Mouse (Mus musculus): Measurements from ENCODE around the gene Icam5. TPM values are rescaled to one million over a fixed set of nuclear protein-coding genes. Genes with fewer than 3 reads are reported as not detected.

Gene Icam5
- total and polyA plus RNA-seq, 3 experiments, result 0.08 TPM; not detected in 2

GRCm38 (mm10) chr9:21022726-21023125 lies 9.1 kb upstream of the Icam5 start:
- whole genome bisulfite sequencing, result 73% methylated on average over 1 of the region's 1 CpGs
- intact Hi-C loops (cut with DNase I), result no loop called here

GRCm38 (mm10) chr9:21025258-21025810 lies 6.5 kb upstream of the Icam5 start:
- H3K9ac ChIP-seq (ENCODE audit: low read depth, low read length), result no peak overlapping the region
- no peak for TF ChIP-seq EP300 (IDR thresholded peaks at IDR 0.05; ENCODE audit: insufficient read depth, low read depth, low read length)
- no peak for TF ChIP-seq POLR2A (IDR thresholded peaks at IDR 0.05; ENCODE audit: insufficient read depth, low read depth, low read length)
- no peak for TF ChIP-seq CTCF (IDR thresholded peaks at IDR 0.05)
- intact Hi-C loops (cut with DNase I), result loop anchor here (5.0 kb wide), 1 partner anchor 123 kb away; no protein-coding TSS in a partner anchor
- H3K36me3 ChIP-seq (ENCODE audit: control insufficient read depth, insufficient read depth, low read length), result no peaks in the 10 kb centered on the region
- DNase-seq, result no peak
- H3K4me1 ChIP-seq (ENCODE audit: control insufficient read depth, insufficient read depth, low read length), result peaks cover 3% of the 10 kb centered on the region
- no peak overlapping the region for H3K27ac ChIP-seq
- no peak overlapping the region for H3K4me3 ChIP-seq
- WGBS, result 78% methylated on average over 19 of the region's 19 CpGs
- no peaks in the 10 kb centered on the region for H3K27me3 ChIP-seq (ENCODE audit: control insufficient read depth, insufficient read depth, low read length)
- H3K79me2 ChIP-seq (replicated peaks; ENCODE audit: control insufficient read depth, insufficient read depth, low read length), result no peaks in the 10 kb centered on the region

More at GRCm38 (mm10) chr9:21022726-21023125, 9.1 kb upstream of the Icam5 start:
- H3K4me3 ChIP-seq, result no peak overlapping the region
- H3K79me2 ChIP-seq (replicated peaks; ENCODE audit: control insufficient read depth, insufficient read depth, low read length), result no peaks in the 10 kb centered on the region
- no peaks in the 10 kb centered on the region for H3K36me3 ChIP-seq (ENCODE audit: control insufficient read depth, insufficient read depth, low read length)
- H3K27ac ChIP-seq, result no peak overlapping the region
- H3K9ac ChIP-seq (ENCODE audit: low read depth, low read length), result no peak overlapping the region
- H3K27me3 ChIP-seq (ENCODE audit: control insufficient read depth, insufficient read depth, low read length), result no peaks in the 10 kb centered on the region
- DNase-seq, result no peak
- TF ChIP-seq CTCF (IDR thresholded peaks at IDR 0.05) (peak; percentile 26; the same call in 1 of the 2 replicates), POLR2A (IDR thresholded peaks at IDR 0.05; ENCODE audit: insufficient read depth, low read depth, low read length) (no peak), EP300 (IDR thresholded peaks at IDR 0.05; ENCODE audit: insufficient read depth, low read depth, low read length) (no peak)
- no peaks in the 10 kb centered on the region; the same call in 1 of the 2 replicates for H3K4me1 ChIP-seq (ENCODE audit: control insufficient read depth, insufficient read depth, low read length)

DNA sequence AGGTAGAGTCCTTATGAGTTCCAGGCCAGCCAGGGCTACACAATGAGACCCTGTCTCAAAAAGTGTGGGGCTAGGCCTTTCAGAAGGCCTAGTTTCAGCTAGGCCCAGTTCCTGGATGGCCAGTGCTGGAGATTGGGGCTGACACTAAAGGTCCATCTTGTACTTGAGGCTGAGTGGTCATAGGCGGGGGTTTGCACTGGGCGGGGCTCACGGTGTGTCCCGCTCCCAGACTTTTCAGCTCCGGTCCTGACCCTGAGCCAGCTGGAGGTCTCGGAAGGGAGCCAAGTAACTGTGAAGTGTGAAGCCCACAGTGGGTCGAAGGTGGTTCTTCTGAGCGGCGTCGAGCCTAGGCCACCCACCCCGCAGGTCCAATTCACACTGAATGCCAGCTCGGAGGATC lies 5.0 kb upstream of the Icam5 start:
- TF ChIP-seq POLR2A (IDR thresholded peaks at IDR 0.05; ENCODE audit: insufficient read depth, low read depth, low read length), result no peak
- no peak for TF ChIP-seq EP300 (IDR thresholded peaks at IDR 0.05; ENCODE audit: insufficient read depth, low read depth, low read length)
- WGBS, result 85% methylated on average over 12 of the region's 12 CpGs
- Histone ChIP-seq H3K4me1 (ENCODE audit: control insufficient read depth, insufficient read depth, low read length) (peaks cover 3% of the 10 kb centered on the region), H3K4me3 (no peak overlapping the region), H3K9ac (ENCODE audit: low read depth, low read length) (no peak overlapping the region), H3K27me3 (ENCODE audit: control insufficient read depth, insufficient read depth, low read length) (no peaks in the 10 kb centered on the region), H3K79me2 (replicated peaks; ENCODE audit: control insufficient read depth, insufficient read depth, low read length) (no peaks in the 10 kb centered on the region), H3K36me3 (ENCODE audit: control insufficient read depth, insufficient read depth, low read length) (no peaks in the 10 kb centered on the region), H3K27ac (no peak overlapping the region)
- intact Hi-C loops (cut with DNase I), result loop anchor here (5.0 kb wide), 1 partner anchor 125 kb away; no protein-coding TSS in a partner anchor
- no peak for DNase-seq

- Histone ChIP-seq H3K79me2 (replicated peaks; ENCODE audit: control insufficient read depth, insufficient read depth, low read length) (no peaks in the 10 kb centered on the region), H3K27ac (no peak overlapping the region), H3K4me1 (ENCODE audit: control insufficient read depth, insufficient read depth, low read length) (peaks cover 3% of the 10 kb centered on the region), H3K4me3 (no peak overlapping the region), H3K36me3 (ENCODE audit: control insufficient read depth, insufficient read depth, low read length) (no peaks in the 10 kb centered on the region), H3K27me3 (ENCODE audit: control insufficient read depth, insufficient read depth, low read length) (no peaks in the 10 kb centered on the region), H3K9ac (ENCODE audit: low read depth, low read length) (no peak overlapping the region)
- intact Hi-C loops (cut with DNase I), result loop anchor here (2.0 to 5.0 kb wide), 2 partner anchors 13 to 126 kb away; partner anchors contain the start of gene Icam1
- TF ChIP-seq POLR2A (IDR thresholded peaks at IDR 0.05; ENCODE audit: insufficient read depth, low read depth, low read length), result no peak
- TF ChIP-seq EP300 (IDR thresholded peaks at IDR 0.05; ENCODE audit: insufficient read depth, low read depth, low read length), result no peak
- no peak for TF ChIP-seq CTCF (IDR thresholded peaks at IDR 0.05)
- no peak for DNase-seq
- 76% methylated on average over 8 of the region's 8 CpGs for WGBS
Observed at GRCm38 (mm10) chr9:21027774-21028290, 4.0 kb upstream of the Icam5 start.

DNA sequence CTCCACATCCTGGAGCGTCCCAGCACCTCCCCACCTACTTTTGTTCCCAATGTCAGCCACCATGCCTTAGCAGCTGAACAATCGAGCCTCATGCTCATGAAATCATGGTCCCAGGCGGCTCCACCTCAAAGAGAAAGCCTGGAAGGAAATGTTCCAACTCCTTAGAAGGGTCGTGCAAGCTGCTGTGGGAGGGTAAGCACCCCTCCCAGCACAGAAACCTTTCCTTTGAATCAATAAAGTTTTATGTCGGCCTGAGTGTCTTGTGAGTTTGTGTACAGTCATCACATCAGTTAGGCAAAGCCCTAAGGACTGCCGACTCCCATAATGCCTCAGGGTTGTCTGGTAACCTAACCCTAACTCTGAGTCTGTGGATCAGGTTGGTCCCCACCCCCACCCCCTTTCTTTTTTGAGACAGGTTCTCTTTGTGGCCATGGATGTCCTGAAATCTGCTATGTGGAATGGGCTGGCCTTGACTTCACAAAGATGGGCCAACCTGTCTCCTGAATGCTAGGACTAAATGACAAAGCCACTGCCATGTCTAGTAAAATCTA lies 3.2 kb upstream of the Icam5 start:
- no peaks in the 10 kb centered on the region for H3K79me2 ChIP-seq (replicated peaks; ENCODE audit: control insufficient read depth, insufficient read depth, low read length)
- peaks cover 1% of the 10 kb centered on the region; the same call in 1 of the 2 replicates for H3K27me3 ChIP-seq (ENCODE audit: control insufficient read depth, insufficient read depth, low read length)
- no peak overlapping the region for H3K4me3 ChIP-seq
- no peak for DNase-seq
- peaks cover 3% of the 10 kb centered on the region for H3K4me1 ChIP-seq (ENCODE audit: control insufficient read depth, insufficient read depth, low read length)
- intact Hi-C loops (cut with DNase I), result loop anchor here (1.0 to 5.0 kb wide), 3 partner anchors 14 to 126 kb away; partner anchors contain the start of genes Icam1 and Mrpl4
- no peak overlapping the region for H3K27ac ChIP-seq
- no peak overlapping the region for H3K9ac ChIP-seq (ENCODE audit: low read depth, low read length)
- no peaks in the 10 kb centered on the region for H3K36me3 ChIP-seq (ENCODE audit: control insufficient read depth, insufficient read depth, low read length)
- no peak for TF ChIP-seq POLR2A (IDR thresholded peaks at IDR 0.05; ENCODE audit: insufficient read depth, low read depth, low read length)
- no peak for TF ChIP-seq EP300 (IDR thresholded peaks at IDR 0.05; ENCODE audit: insufficient read depth, low read depth, low read length)
- no peak for TF ChIP-seq CTCF (IDR thresholded peaks at IDR 0.05)
- 67% methylated on average over 6 of the region's 6 CpGs for WGBS

Measured in heart, adult 2 months (tissue).